Comparison of ENCODE assay signal across 8 mouse cellular contexts in the genomic region with DNA sequence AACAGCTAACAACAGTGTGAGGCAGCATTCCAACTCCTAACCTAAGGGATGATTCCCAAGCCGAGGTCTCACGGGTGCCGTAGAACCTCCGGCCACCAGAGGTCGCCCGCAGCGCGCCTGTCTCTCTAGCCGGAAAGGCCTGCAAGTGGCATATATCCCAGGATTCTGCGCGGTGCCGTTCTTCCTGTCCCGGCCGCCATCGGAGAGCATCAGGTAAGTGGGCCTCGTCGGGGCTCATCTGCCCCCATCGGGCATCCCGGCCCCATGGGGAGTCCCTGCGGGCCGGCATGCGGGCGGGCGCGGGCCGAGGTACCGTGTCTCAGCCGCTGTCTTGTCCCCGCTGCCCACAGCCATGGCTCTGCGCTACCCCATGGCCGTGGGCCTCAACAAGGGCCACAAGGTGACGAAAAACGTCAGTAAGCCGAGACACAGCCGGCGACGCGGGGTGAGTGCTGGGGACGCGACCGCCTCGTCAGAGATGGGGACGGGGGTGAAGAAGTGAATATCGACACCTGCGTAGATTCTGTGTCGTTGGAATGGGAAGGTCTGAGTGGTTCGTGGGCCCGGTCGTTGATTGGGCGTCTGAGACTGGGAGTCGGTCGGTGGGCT. TPM values are rescaled to one million over a fixed set of nuclear protein-coding genes. Genes with fewer than 3 reads are reported as not detected.
A peak's percentile ranks its signal among the peaks of the same experiment; 100 is the strongest.
DNase-seq lines count a peak whose midpoint lies in the region; ATAC-seq and TF ChIP-seq lines count a peak whose summit lies in the region.

A gene (plus strand): TSS at position 181 of the 609 bp plus-strand sequence.

- H3K27ac ChIP-seq in ES-Bruce4 (ENCODE audit: insufficient read depth, low read length): peak within 1 kb of the TSS; percentile 70
- H3K27ac ChIP-seq in forebrain, embryonic 15.5 days (replicated peaks): peak within 1 kb of the TSS; percentile 93

- WGBS in forebrain, embryonic 15.5 days: under 1% methylated on average over 52 of the region's 52 CpGs
- WGBS in lung, adult 2 months: under 1% methylated on average over 52 of the region's 52 CpGs

- H3K36me3 ChIP-seq in ES-Bruce4 (ENCODE audit: control insufficient read depth, insufficient read depth, low read length, poor library complexity, severe bottlenecking): peaks cover 27% of the 10 kb centered on the region
- peaks cover 36% of the 10 kb centered on the region for H3K36me3 ChIP-seq in forebrain, embryonic 15.5 days

- peak within 1 kb of the TSS; percentile 90 for H3K9ac ChIP-seq in ES-Bruce4 (ENCODE audit: low read depth, poor library complexity, severe bottlenecking)
- H3K9ac ChIP-seq in forebrain, embryonic 15.5 days (replicated peaks): peak within 1 kb of the TSS; percentile 70

- H3K27me3 ChIP-seq in ES-Bruce4 (ENCODE audit: control insufficient read depth, insufficient read depth, low read length, poor library complexity, severe bottlenecking): no peaks in the 10 kb centered on the region
- no peaks in the 10 kb centered on the region for H3K27me3 ChIP-seq in forebrain, embryonic 15.5 days

- ATAC-seq in forebrain, embryonic 15.5 days (replicated peaks): peak; percentile 63
- peak; percentile 69 for ATAC-seq in neutrophil, adult 5-6 weeks (ENCODE audit: extremely low read depth, insufficient number of reproducible peaks, low FRiP score, poor library complexity, severe bottlenecking)

- peak within 1 kb of the TSS; percentile 95 for H3K4me3 ChIP-seq in ES-Bruce4 (ENCODE audit: low read depth, low read length)
- H3K4me3 ChIP-seq in forebrain, embryonic 15.5 days: peak within 1 kb of the TSS; percentile 76
- H3K4me3 ChIP-seq in lung, adult 2 months (replicated peaks; ENCODE audit: extremely low read depth, low read depth, low read length): peak within 1 kb of the TSS; percentile 94

- DNase-seq in cerebellum, adult 11 months: peak; percentile 95
- DNase-seq in heart, postnatal 25 days (ENCODE audit: low spot score): peak; percentile 86
- peak; percentile 95 to 99 for DNase-seq in layer of hippocampus, adult 18-20 months (ENCODE audit: low spot score in 2 of 2)
- DNase-seq in lung, adult 2 months: peak; percentile 95
- DNase-seq in thymus, adult 18-20 months: peak; percentile 84 to 87

- peaks cover 2% of the 10 kb centered on the region for H3K4me1 ChIP-seq in ES-Bruce4 (ENCODE audit: control insufficient read depth, insufficient read depth, low read length)
- peaks cover 37% of the 10 kb centered on the region for H3K4me1 ChIP-seq in forebrain, embryonic 15.5 days
- H3K4me1 ChIP-seq in lung, adult 2 months (ENCODE audit: control insufficient read depth, insufficient read depth, low read length): peaks cover 15% of the 10 kb centered on the region

- no peak for TF ChIP-seq EP300 in ES-Bruce4 (IDR thresholded peaks at IDR 0.05; ENCODE audit: insufficient read depth, low read depth, low read length)

- intact Hi-C loops in heart, postnatal 25 days (cut with DNase I): loop anchor here (5.0 kb wide), 1 partner anchor 54 kb away; no protein-coding TSS in a partner anchor

- H3K9me3 ChIP-seq in ES-Bruce4 (replicated peaks; ENCODE audit: control insufficient read depth, insufficient read depth, low read length, poor library complexity, severe bottlenecking): no peaks in the 10 kb centered on the region
- H3K9me3 ChIP-seq in forebrain, embryonic 15.5 days: no peaks in the 10 kb centered on the region

- H3K4me2 ChIP-seq in forebrain, embryonic 15.5 days (replicated peaks): peak within 1 kb of the TSS; percentile 78

- peak; percentile 26 for TF ChIP-seq POLR2A in ES-Bruce4 (IDR thresholded peaks at IDR 0.05; ENCODE audit: insufficient read depth, low read length)
- TF ChIP-seq POLR2A in lung, adult 2 months (IDR thresholded peaks at IDR 0.05; ENCODE audit: borderline replicate concordance, extremely low read depth, low read depth, low read length): peak; percentile 89

- TF ChIP-seq CTCF in ES-Bruce4 (IDR thresholded peaks at IDR 0.05; ENCODE audit: low read depth, low read length): peak; percentile 88
- peak; percentile 80 for TF ChIP-seq CTCF in lung, adult 2 months (IDR thresholded peaks at IDR 0.05; ENCODE audit: insufficient read depth, low read length)

RNA-seq across cellular contexts. Expression of the gene that starts here (rescaled TPM):
- polyA plus RNA-seq in ES-Bruce4 (2011; ENCODE audit: insufficient read depth, insufficient read length, low read depth, missing spikeins): 704 and 766 TPM in 2 replicates
- polyA plus RNA-seq in forebrain, embryonic 15.5 days (2015; fragmentation: Nextera tagmentation; extraction: Ambion mirVana): 1,126 and 1,235 TPM in 2 replicates
- total RNA-seq in heart, postnatal 25 days (2021): 100 to 1,000 TPM; 692 to 724 TPM
- 100 to 1,000 TPM; 414 to 418 TPM for total RNA-seq in layer of hippocampus, adult 18-20 months (2021)
- polyA plus RNA-seq in lung, adult 2 months (2012; rRNA removed): 1,247 and 2,140 TPM in 2 replicates
- 894 and 902 TPM in 2 replicates for total RNA-seq in neutrophil, adult 5-6 weeks (2017)

Comparison
In these comparisons a context has a peak if more than half of its experiments do, and no peak if none do; other contexts are left out.
1. Peak in every context shown above with its lines: DNase-seq, ATAC-seq, H3K4me3 ChIP-seq and H3K27ac ChIP-seq.